Mouse (Mus musculus): ENCODE results near the gene Padi1. TPM values are rescaled to one million over a fixed set of nuclear protein-coding genes. Genes with fewer than 3 reads are reported as not detected.

Gene Padi1
- polyA plus RNA-seq, 1 experiment = not detected

DNA sequence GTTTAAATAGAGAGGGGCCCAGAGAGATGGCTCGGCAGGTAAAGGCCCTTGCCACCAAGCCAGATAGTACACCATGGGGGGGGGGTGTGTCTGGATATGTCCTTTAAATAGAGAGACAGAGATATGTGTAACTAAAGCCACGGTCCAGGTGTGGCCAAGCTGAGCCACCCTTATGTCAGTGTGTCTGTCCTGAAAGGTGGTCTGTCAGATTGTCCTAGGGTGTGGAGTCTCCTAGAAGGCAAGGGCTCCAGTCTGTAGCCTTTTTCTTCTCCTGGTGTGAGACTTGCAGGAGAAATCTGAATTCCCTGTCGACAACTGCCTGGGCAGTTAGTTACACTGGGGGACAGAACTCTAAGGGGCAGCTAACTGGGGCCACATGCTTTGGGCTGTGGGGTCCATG lies 34.6 kb upstream of the Padi1 start:
- WGBS = 74% methylated on average over 3 of the region's 3 CpGs
- no peak for TF ChIP-seq POLR2A (IDR thresholded peaks at IDR 0.05; ENCODE audit: borderline replicate concordance, control insufficient read depth, low read depth, low read length)
- TF ChIP-seq CTCF (IDR thresholded peaks at IDR 0.05; ENCODE audit: control insufficient read depth, insufficient read depth, low read length) = no peak
- no peak overlapping the region for H3K27ac ChIP-seq (ENCODE audit: control insufficient read depth, insufficient read depth, low read depth, low read length, poor library complexity)
- H3K4me3 ChIP-seq (replicated peaks; ENCODE audit: control insufficient read depth, low read depth, low read length) = no peak overlapping the region
- H3K4me1 ChIP-seq (ENCODE audit: control insufficient read depth, insufficient read depth, low read length) = no peaks in the 10 kb centered on the region

DNA sequence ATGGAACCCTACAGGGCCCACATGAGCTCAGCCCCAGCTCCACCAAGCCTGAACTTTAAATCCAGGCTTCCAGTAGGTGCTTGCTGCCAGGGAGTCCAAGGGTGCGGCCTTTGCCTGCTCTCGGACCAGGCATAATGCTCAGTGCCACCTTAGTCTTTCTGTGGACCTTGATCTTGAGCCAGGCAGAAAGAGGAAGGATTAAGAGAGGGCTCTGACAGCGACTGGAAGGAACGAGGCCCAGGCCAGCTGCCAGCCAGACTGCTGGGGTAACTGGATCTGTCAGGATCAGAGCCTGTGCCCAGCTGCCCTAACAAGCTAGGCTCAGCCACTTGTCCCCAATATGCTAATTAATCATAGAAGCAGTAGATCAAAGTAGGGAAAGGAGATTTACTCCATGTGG lies 34.2 kb upstream of the Padi1 start:
- Histone ChIP-seq H3K4me3 (replicated peaks; ENCODE audit: control insufficient read depth, low read depth, low read length) (no peak overlapping the region), H3K4me1 (ENCODE audit: control insufficient read depth, insufficient read depth, low read length) (no peaks in the 10 kb centered on the region), H3K27ac (ENCODE audit: control insufficient read depth, insufficient read depth, low read depth, low read length, poor library complexity) (no peak overlapping the region)
- WGBS = 36% methylated on average over 4 of the region's 4 CpGs
- TF ChIP-seq CTCF (IDR thresholded peaks at IDR 0.05; ENCODE audit: control insufficient read depth, insufficient read depth, low read length) (no peak), POLR2A (IDR thresholded peaks at IDR 0.05; ENCODE audit: borderline replicate concordance, control insufficient read depth, low read depth, low read length) (no peak)

DNA sequence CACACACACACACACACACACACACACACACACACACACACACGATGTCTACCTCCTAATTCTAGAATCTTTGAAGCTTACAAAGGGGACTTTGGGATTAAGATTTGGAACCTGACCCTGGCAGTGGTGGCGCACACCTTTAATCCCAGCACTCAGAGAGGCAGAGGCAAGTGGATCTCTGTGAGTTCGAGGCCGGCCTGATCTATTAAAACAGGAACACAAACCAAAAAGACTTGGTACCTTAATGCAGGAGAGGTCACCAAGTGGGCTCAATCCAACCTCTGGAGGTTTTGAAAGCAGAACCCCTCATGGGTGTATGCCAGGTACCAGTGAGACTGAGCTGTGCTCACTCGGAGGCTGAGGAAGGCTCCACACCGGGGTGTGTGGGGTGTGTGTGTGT lies 33.5 kb upstream of the Padi1 start:
- no peak overlapping the region for H3K27ac ChIP-seq (ENCODE audit: control insufficient read depth, insufficient read depth, low read depth, low read length, poor library complexity)
- no peaks in the 10 kb centered on the region for H3K4me1 ChIP-seq (ENCODE audit: control insufficient read depth, insufficient read depth, low read length)
- TF ChIP-seq POLR2A (IDR thresholded peaks at IDR 0.05; ENCODE audit: borderline replicate concordance, control insufficient read depth, low read depth, low read length) (no peak), CTCF (IDR thresholded peaks at IDR 0.05; ENCODE audit: control insufficient read depth, insufficient read depth, low read length) (no peak)
- H3K4me3 ChIP-seq (replicated peaks; ENCODE audit: control insufficient read depth, low read depth, low read length) = no peak overlapping the region
- WGBS = 70% methylated on average over 6 of the region's 6 CpGs

DNA sequence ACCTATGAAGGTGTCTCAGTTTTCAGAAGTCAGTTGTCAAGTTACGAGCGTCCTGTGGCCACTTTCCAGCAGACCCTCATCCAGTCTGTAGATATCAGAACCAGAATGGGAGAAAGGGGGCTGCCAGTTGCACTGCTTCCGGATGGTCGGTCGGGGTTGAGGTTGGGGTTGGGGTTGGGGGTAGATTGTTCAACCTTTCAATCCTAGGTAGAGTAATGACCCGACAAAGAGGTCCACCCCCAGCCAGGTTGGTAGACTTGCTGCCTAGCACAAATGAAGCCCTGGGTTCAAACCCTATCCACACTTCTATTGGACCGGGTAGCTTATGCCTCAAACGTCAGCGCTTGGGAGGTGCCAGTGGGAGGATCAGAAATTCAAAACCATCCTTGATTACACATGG lies 33.1 kb upstream of the Padi1 start:
- 89% methylated on average over 9 of the region's 9 CpGs for WGBS

DNA sequence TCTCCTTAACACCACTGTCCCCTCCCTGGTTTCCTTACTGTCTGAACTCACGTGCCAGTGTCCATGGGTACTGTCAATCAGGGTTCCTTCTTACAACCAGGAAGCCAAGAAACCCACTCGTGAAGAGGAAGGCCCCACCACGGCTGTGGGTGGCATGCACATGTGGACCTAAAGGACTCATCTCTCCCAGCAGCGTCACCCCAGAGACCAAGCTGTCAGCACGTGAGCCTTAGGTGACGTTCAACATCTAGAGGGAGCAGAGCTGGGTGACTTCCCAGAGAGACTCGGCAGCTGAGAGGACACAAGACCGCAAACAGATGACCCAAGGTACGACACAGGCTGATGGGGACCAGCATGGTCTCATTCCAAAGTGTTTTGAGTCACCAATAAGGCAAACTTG lies 31.9 kb upstream of the Padi1 start:
- 58% methylated on average over 9 of the region's 9 CpGs for WGBS

More for the DNA sequence above, 33.1 kb upstream of the Padi1 start:
- TF ChIP-seq CTCF (IDR thresholded peaks at IDR 0.05; ENCODE audit: control insufficient read depth, insufficient read depth, low read length) = no peak
- no peak for TF ChIP-seq POLR2A (IDR thresholded peaks at IDR 0.05; ENCODE audit: borderline replicate concordance, control insufficient read depth, low read depth, low read length)
- Histone ChIP-seq H3K27ac (ENCODE audit: control insufficient read depth, insufficient read depth, low read depth, low read length, poor library complexity) (no peak overlapping the region), H3K4me1 (ENCODE audit: control insufficient read depth, insufficient read depth, low read length) (no peaks in the 10 kb centered on the region), H3K4me3 (replicated peaks; ENCODE audit: control insufficient read depth, low read depth, low read length) (no peak overlapping the region)

DNA sequence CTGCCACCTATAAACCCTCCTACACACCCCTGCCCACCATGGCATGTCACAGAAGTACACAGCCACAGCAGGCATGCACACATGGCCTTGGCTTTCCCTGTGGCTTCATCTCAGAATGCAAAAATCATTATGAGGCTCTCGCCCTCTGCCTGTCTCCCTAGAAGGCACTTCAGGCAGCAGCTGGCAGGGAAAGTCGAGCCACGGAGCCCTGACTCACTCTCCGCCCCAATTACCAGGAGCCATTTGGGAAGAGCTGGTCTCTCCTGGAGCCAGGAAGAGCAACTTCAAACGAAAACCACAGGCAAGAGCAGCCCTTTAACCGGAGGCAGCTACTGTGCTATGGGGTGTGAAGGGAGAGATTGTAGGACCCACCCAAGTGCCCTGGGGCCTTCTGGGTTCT lies 31.1 kb upstream of the Padi1 start:
- WGBS = 82% methylated on average over 6 of the region's 6 CpGs
- Histone ChIP-seq H3K27ac (ENCODE audit: control insufficient read depth, insufficient read depth, low read depth, low read length, poor library complexity) (no peak overlapping the region), H3K4me1 (ENCODE audit: control insufficient read depth, insufficient read depth, low read length) (peaks cover 2% of the 10 kb centered on the region; the same call in 1 of the 2 replicates), H3K4me3 (replicated peaks; ENCODE audit: control insufficient read depth, low read depth, low read length) (no peak overlapping the region)
- TF ChIP-seq POLR2A (IDR thresholded peaks at IDR 0.05; ENCODE audit: borderline replicate concordance, control insufficient read depth, low read depth, low read length) (no peak), CTCF (IDR thresholded peaks at IDR 0.05; ENCODE audit: control insufficient read depth, insufficient read depth, low read length) (no peak)

More for the DNA sequence above, 31.9 kb upstream of the Padi1 start:
- H3K4me1 ChIP-seq (ENCODE audit: control insufficient read depth, insufficient read depth, low read length) = no peaks in the 10 kb centered on the region; the same call in 1 of the 2 replicates
- no peak overlapping the region for H3K27ac ChIP-seq (ENCODE audit: control insufficient read depth, insufficient read depth, low read depth, low read length, poor library complexity)
- no peak overlapping the region for H3K4me3 ChIP-seq (replicated peaks; ENCODE audit: control insufficient read depth, low read depth, low read length)
- TF ChIP-seq CTCF (IDR thresholded peaks at IDR 0.05; ENCODE audit: control insufficient read depth, insufficient read depth, low read length) = no peak
- TF ChIP-seq POLR2A (IDR thresholded peaks at IDR 0.05; ENCODE audit: borderline replicate concordance, control insufficient read depth, low read depth, low read length) = no peak

DNA sequence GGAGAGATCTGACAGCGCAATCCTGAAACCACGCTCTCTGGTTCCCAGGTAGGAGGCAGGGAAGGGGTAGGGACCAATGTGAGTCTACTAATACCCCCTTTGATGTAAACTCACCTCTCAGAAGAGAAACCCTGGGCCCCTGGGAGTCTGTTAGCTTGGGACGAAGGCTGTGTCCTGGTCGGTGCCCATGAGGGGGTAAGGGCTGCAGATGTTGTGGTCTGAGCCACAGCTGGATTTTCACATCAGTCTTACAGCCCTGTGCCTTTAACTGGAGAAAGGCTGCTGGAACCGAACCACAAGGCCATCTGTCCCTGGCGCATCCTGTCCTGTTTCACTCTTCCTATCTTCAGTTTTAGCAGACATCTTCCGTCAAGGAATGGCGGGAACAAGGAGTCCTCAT lies 30.6 kb upstream of the Padi1 start:
- H3K4me1 ChIP-seq (ENCODE audit: control insufficient read depth, insufficient read depth, low read length) = peaks cover 2% of the 10 kb centered on the region; the same call in 1 of the 2 replicates
- no peak for TF ChIP-seq POLR2A (IDR thresholded peaks at IDR 0.05; ENCODE audit: borderline replicate concordance, control insufficient read depth, low read depth, low read length)
- no peak for TF ChIP-seq CTCF (IDR thresholded peaks at IDR 0.05; ENCODE audit: control insufficient read depth, insufficient read depth, low read length)
- WGBS = 81% methylated on average over 8 of the region's 8 CpGs
- no peak overlapping the region for H3K27ac ChIP-seq (ENCODE audit: control insufficient read depth, insufficient read depth, low read depth, low read length, poor library complexity)
- no peak overlapping the region for H3K4me3 ChIP-seq (replicated peaks; ENCODE audit: control insufficient read depth, low read depth, low read length)

DNA sequence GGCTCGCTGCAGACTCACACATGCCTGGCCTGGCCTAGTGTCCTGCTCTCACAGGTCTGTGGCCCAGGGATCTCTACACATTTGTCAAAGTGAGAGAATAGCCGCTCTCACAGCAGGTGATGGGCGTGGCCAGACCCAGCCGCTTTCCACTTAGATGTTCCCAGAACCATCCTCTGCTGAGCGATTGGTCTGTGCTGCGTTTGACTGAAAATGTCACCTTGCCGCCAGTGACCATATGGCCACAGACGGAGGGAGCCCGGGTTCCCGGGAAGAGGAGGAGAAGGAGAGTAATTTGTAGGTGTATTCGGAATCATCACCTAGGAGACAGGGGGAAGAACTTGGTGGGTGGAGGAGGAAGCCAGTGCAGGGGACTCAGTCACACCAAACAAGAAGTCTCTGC lies 27.4 kb upstream of the Padi1 start:
- 83% methylated on average over 11 of the region's 11 CpGs for WGBS
- H3K4me3 ChIP-seq (replicated peaks; ENCODE audit: control insufficient read depth, low read depth, low read length) = no peak overlapping the region
- no peak for TF ChIP-seq POLR2A (IDR thresholded peaks at IDR 0.05; ENCODE audit: borderline replicate concordance, control insufficient read depth, low read depth, low read length)
- no peak for TF ChIP-seq CTCF (IDR thresholded peaks at IDR 0.05; ENCODE audit: control insufficient read depth, insufficient read depth, low read length)
- H3K27ac ChIP-seq (ENCODE audit: control insufficient read depth, insufficient read depth, low read depth, low read length, poor library complexity) = no peak overlapping the region
- H3K4me1 ChIP-seq (ENCODE audit: control insufficient read depth, insufficient read depth, low read length) = peaks cover 2% of the 10 kb centered on the region; the same call in 1 of the 2 replicates

DNA sequence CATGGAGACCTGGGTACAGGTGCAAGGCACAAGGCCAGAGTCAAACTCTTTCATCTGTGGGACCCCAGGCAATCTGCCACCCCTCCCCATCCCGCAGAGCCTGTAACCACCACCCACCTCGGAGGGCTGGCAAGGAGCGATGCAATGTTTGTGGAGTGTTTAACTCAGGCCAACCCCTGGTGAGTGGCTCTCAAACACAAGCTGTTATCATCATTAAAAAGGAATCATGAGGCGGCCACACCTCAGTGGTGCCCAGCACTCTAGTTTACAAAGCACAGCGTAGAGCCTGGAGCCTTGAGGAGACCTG lies 27.1 kb upstream of the Padi1 start:
- Histone ChIP-seq H3K4me1 (ENCODE audit: control insufficient read depth, insufficient read depth, low read length) (peaks cover 5% of the 10 kb centered on the region; the same call in 1 of the 2 replicates), H3K27ac (ENCODE audit: control insufficient read depth, insufficient read depth, low read depth, low read length, poor library complexity) (no peak overlapping the region), H3K4me3 (replicated peaks; ENCODE audit: control insufficient read depth, low read depth, low read length) (no peak overlapping the region)
- WGBS = 89% methylated on average over 5 of the region's 5 CpGs
- TF ChIP-seq CTCF (IDR thresholded peaks at IDR 0.05; ENCODE audit: control insufficient read depth, insufficient read depth, low read length) (no peak), POLR2A (IDR thresholded peaks at IDR 0.05; ENCODE audit: borderline replicate concordance, control insufficient read depth, low read depth, low read length) (no peak)

Data from bone marrow, adult 2 months (tissue).